In genomic region chr4:45909924-45910323, GRCm38 (mm10) we compare ENCODE assay signal across 24 mouse cellular contexts. TPM values are rescaled to one million over a fixed set of nuclear protein-coding genes. Genes with fewer than 3 reads are reported as not detected.
DNase-seq lines count a peak whose midpoint lies in the region; ATAC-seq and TF ChIP-seq lines count a peak whose summit lies in the region.
"Had no signal": no experiment of that assay in that cellular context is flagged by ENCODE, and none has a peak within 500 bp of the region (broad histone marks: within the 10 kb centered on the region; RNA-seq: fewer than 3 reads in every experiment).

No protein-coding gene starts in this region.

- no peak for TF ChIP-seq EP300 in lung, postnatal 0 days (IDR thresholded peaks at IDR 0.05)

- H3K36me3 ChIP-seq in kidney, postnatal 0 days (ENCODE audit: insufficient read depth, low read length), result no peaks in the 10 kb centered on the region
- no peaks in the 10 kb centered on the region for H3K36me3 ChIP-seq in lung, postnatal 0 days (ENCODE audit: insufficient read depth, low read length)
- H3K36me3 ChIP-seq: embryonic facial prominence, embryonic 12.5 days; forebrain, embryonic 15.5 days; G1E; heart, embryonic 15.5 days had no signal

- H3K4me2 ChIP-seq in kidney, postnatal 0 days (ENCODE audit: low read length), result no peak overlapping the region
- H3K4me2 ChIP-seq in lung, postnatal 0 days (replicated peaks; ENCODE audit: low read depth, low read length), result no peak overlapping the region
- H3K4me2 ChIP-seq: embryonic facial prominence, embryonic 12.5 days; forebrain, embryonic 15.5 days; heart, embryonic 11.5 days; heart, embryonic 15.5 days; hindbrain, embryonic 14.5 days had no signal

- no peaks in the 10 kb centered on the region for H3K4me1 ChIP-seq in kidney, postnatal 0 days (replicated peaks; ENCODE audit: insufficient read depth, low read length)
- H3K4me1 ChIP-seq in lung, postnatal 0 days (ENCODE audit: insufficient read depth, low read depth, low read length), result no peaks in the 10 kb centered on the region
- H3K4me1 ChIP-seq: embryonic facial prominence, embryonic 12.5 days; forebrain, embryonic 15.5 days; heart, embryonic 15.5 days had no signal

- H3K4me3 ChIP-seq in kidney, postnatal 0 days (replicated peaks; ENCODE audit: low read depth, low read length), result no peak overlapping the region
- no peak overlapping the region for H3K4me3 ChIP-seq in lung, postnatal 0 days (ENCODE audit: low read depth, low read length)
- H3K4me3 ChIP-seq: embryonic facial prominence, embryonic 12.5 days; forebrain, embryonic 15.5 days; heart, adult 2 months; heart, embryonic 15.5 days had no signal

- DNase-seq in kidney, postnatal 0 days (ENCODE audit: low spot score), result peak; percentile 23
- DNase-seq in kidney, postnatal 36 days, result no peak
- no peak for DNase-seq in lung, postnatal 0 days (ENCODE audit: low spot score)
- DNase-seq in lung, postnatal 14 days, result no peak
- DNase-seq in cerebellum, postnatal 10 days, result no peak
- DNase-seq: adrenal gland, postnatal 14 days; B cell, adult 2 months; cerebellum, adult 18-20 months; cerebellum, adult 9-11 months; gastrocnemius, postnatal 10 days; heart, adult 2 months; heart, postnatal 14 days had no signal

- no peaks in the 10 kb centered on the region for H3K27me3 ChIP-seq in kidney, postnatal 0 days (ENCODE audit: insufficient read depth, low read length)
- H3K27me3 ChIP-seq in lung, postnatal 0 days (replicated peaks; ENCODE audit: insufficient read depth, low read length), result no peaks in the 10 kb centered on the region
- H3K27me3 ChIP-seq: embryonic facial prominence, embryonic 12.5 days; forebrain, embryonic 15.5 days; heart, embryonic 15.5 days had no signal

- H3K9ac ChIP-seq in kidney, postnatal 0 days (ENCODE audit: low read depth, low read length), result no peak overlapping the region
- H3K9ac ChIP-seq in lung, postnatal 0 days (replicated peaks; ENCODE audit: low read depth), result no peak overlapping the region
- H3K9ac ChIP-seq: embryonic facial prominence, embryonic 12.5 days; forebrain, embryonic 15.5 days; heart, embryonic 15.5 days; hindbrain, embryonic 14.5 days had no signal

- no peaks in the 10 kb centered on the region for H3K9me3 ChIP-seq in kidney, postnatal 0 days (replicated peaks; ENCODE audit: low read length)
- no peaks in the 10 kb centered on the region for H3K9me3 ChIP-seq in lung, postnatal 0 days (ENCODE audit: low read length)
- H3K9me3 ChIP-seq: embryonic facial prominence, embryonic 12.5 days; forebrain, embryonic 15.5 days; G1E; heart, embryonic 15.5 days had no signal

- no peak overlapping the region for H3K27ac ChIP-seq in kidney, postnatal 0 days
- no peak overlapping the region for H3K27ac ChIP-seq in lung, postnatal 0 days (ENCODE audit: low read length)
- H3K27ac ChIP-seq: embryonic facial prominence, embryonic 12.5 days; forebrain, embryonic 15.5 days; heart, adult 2 months; heart, embryonic 15.5 days; hindbrain, embryonic 14.5 days had no signal

- WGBS in kidney, postnatal 0 days, result 58% methylated on average over 4 of the region's 4 CpGs
- 58% methylated on average over 4 of the region's 4 CpGs for WGBS in lung, postnatal 0 days

- TF ChIP-seq CTCF in kidney, postnatal 0 days (IDR thresholded peaks at IDR 0.05; ENCODE audit: low read depth), result peak; percentile 32; the same call in 1 of the 2 replicates
- TF ChIP-seq CTCF in lung, postnatal 0 days (IDR thresholded peaks at IDR 0.05), result peak; percentile 34

- ATAC-seq in kidney, postnatal 0 days (replicated peaks; ENCODE audit: low FRiP score, low read depth), result no peak
- ATAC-seq in lung, postnatal 0 days, result no peak
- peak; percentile 54; the same call in 1 of the 2 replicates for ATAC-seq in common myeloid progenitor, adult 5-6 weeks (replicated peaks; ENCODE audit: low read depth, poor library complexity, severe bottlenecking)
- no peak for ATAC-seq in granulocyte monocyte progenitor cell, adult 5-6 weeks (replicated peaks; ENCODE audit: poor library complexity, severe bottlenecking)
- ATAC-seq: activated CD4-positive, CD25-positive, alpha-beta regulatory T cell, adult 4 months; CD4-positive, CD25-positive, alpha-beta regulatory T cell, adult 4 months; forebrain, embryonic 15.5 days had no signal

RNA-seq across cellular contexts. Expression of gene Ccdc180, which starts 19.8 kb away (rescaled TPM):
- 0.47 and 0.55 TPM in 2 replicates for polyA plus RNA-seq in kidney, postnatal 0 days (2015; fragmentation: Nextera tagmentation; extraction: Ambion mirVana)
- 1.4 and 2.9 TPM in 2 replicates for polyA plus RNA-seq in lung, postnatal 0 days (2015; fragmentation: Nextera tagmentation; extraction: Ambion mirVana)
- total RNA-seq in common myeloid progenitor, adult 5-6 weeks (2017), result 0.05 and 0.87 TPM in 2 replicates
- total RNA-seq in granulocyte monocyte progenitor cell, adult 5-6 weeks (2014; fragmentation: Nextera tagmentation), result 0.32 and 1.4 TPM in 2 replicates
- 0.17 and 0.31 TPM in 2 replicates for total RNA-seq in granulocyte monocyte progenitor cell, adult 5-6 weeks (2017)
- total RNA-seq: gastrocnemius, postnatal 10 days; gastrocnemius, postnatal 4 days; heart, adult 2 months; hematopoietic stem cell, adult 5-6 weeks had no signal
- polyA plus RNA-seq: embryonic facial prominence, embryonic 12.5 days; G1E had no signal

RNA-seq across cellular contexts. Expression of gene Tdrd7, which starts 55.2 kb away (rescaled TPM):
- polyA plus RNA-seq in kidney, postnatal 0 days (2015; fragmentation: Nextera tagmentation; extraction: Ambion mirVana), result 22.9 and 25.1 TPM in 2 replicates
- 28.9 and 30.7 TPM in 2 replicates for polyA plus RNA-seq in lung, postnatal 0 days (2015; fragmentation: Nextera tagmentation; extraction: Ambion mirVana)
- total RNA-seq in common myeloid progenitor, adult 5-6 weeks (2017), result 7.5 and 11.1 TPM in 2 replicates
- total RNA-seq in granulocyte monocyte progenitor cell, adult 5-6 weeks (2014; fragmentation: Nextera tagmentation), result 6.0 and 38.7 TPM in 2 replicates
- 8.3 and 9.9 TPM in 2 replicates for total RNA-seq in granulocyte monocyte progenitor cell, adult 5-6 weeks (2017)
